Mouse (Mus musculus) intestine, embryonic 16.5 days (tissue): ENCODE results near the gene Specc1. TPM values are rescaled to one million over a fixed set of nuclear protein-coding genes. Genes with fewer than 3 reads are reported as not detected.

Experiments used
- ATAC-seq: fragments of 200-750 bp; cut with Nextera tagmentation; 2 replicates; pipeline ENCODE4 v1.8.0; 2017; ENCODE audit warnings: moderate TSS enrichment, moderate library complexity
- H3K27ac ChIP-seq: fragments of 300-500 bp; sonication (generic); 2 replicates; pipeline ENCODE4 v1.5.1; 2014; ENCODE audit warnings: mild to moderate bottlenecking, low read length
- H3K27me3 ChIP-seq: fragments of 300-500 bp; sonication (generic); replicated peaks from 2 replicates; pipeline ENCODE4 v1.6.1; 2014; ENCODE audit warnings: low read length, control low read depth, mixed read lengths; ENCODE audit not compliant: control insufficient read depth, insufficient read depth
- H3K36me3 ChIP-seq: fragments of 300-500 bp; sonication (generic); 2 replicates; pipeline ENCODE4 v1.6.1; 2014; ENCODE audit warnings: low read length, control low read depth; ENCODE audit not compliant: control insufficient read depth, insufficient read depth
- H3K4me1 ChIP-seq: fragments of 300-500 bp; sonication (generic); 2 replicates; pipeline ENCODE4 v1.6.1; 2014; ENCODE audit warnings: low read length, control low read depth, mixed read lengths; ENCODE audit not compliant: control insufficient read depth, insufficient read depth
- H3K4me2 ChIP-seq: fragments of 300-500 bp; sonication (generic); 2 replicates; pipeline ENCODE4 v1.6.1; 2014; ENCODE audit warnings: low read depth, low read length, control low read depth
- H3K4me3 ChIP-seq: fragments of 300-500 bp; sonication (generic); 2 replicates; pipeline ENCODE4 v1.5.1; 2014; ENCODE audit warnings: mild to moderate bottlenecking, low read length
- H3K9ac ChIP-seq: fragments of 300-500 bp; sonication (generic); 2 replicates; pipeline ENCODE4 v1.6.1; 2014; ENCODE audit warnings: low read depth, low read length
- H3K9me3 ChIP-seq: fragments of 300-500 bp; sonication (generic); 2 replicates; pipeline ENCODE4 v1.6.1; 2016; ENCODE audit warnings: low read length, control low read depth; ENCODE audit not compliant: control insufficient read depth
- WGBS: fragments of 180-500 bp; shearing (Covaris S2); extraction: QIAGEN DNeasy Blood & Tissue Kit; methylation state at CpG from one replicate; pipeline ENCODE4 v1.1.7; 2014; 5-methylcytosine and 5-hydroxymethylcytosine counted together
- polyA plus RNA-seq: library from polyadenylated mRNA; unstranded; fragments of >200 nt; fragmentation: Nextera tagmentation; extraction: Ambion mirVana; gene quantifications from 2 replicates; pipeline ENCODE4 v1.2.1, GENCODE M21; 2015

Gene Specc1
- polyA plus RNA-seq, 1 experiment from 2014 or later: 8.3 TPM

DNA sequence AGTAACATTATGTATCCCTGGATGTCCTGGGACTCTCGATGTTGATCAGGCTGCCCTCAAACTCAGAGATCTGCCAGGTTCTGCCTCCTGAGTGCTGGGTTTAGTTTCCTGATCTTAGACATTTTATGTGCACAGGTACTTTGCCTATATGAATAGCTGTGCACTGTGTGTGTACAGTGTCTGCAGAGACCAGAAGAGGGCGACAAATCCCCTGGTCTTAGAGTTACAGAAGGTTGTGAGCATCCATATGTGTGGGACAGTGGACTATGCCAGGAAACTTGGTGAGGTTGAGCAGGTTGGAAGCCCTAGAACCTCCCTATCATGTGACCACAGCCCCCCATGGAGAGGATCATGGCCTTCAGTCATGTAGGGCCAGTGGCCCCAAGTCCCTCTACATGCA lies 24.7 kb downstream of the Specc1 start:
- Histone ChIP-seq H3K4me1 (no peaks in the 10 kb centered on the region), H3K27ac (no peak overlapping the region), H3K27me3 (no peaks in the 10 kb centered on the region), H3K4me2 (no peak overlapping the region), H3K4me3 (no peak overlapping the region), H3K36me3 (no peaks in the 10 kb centered on the region), H3K9ac (no peak overlapping the region), H3K9me3 (no peaks in the 10 kb centered on the region)
- 74% methylated on average over 2 of the region's 2 CpGs for WGBS
- ATAC-seq: no peak

DNA sequence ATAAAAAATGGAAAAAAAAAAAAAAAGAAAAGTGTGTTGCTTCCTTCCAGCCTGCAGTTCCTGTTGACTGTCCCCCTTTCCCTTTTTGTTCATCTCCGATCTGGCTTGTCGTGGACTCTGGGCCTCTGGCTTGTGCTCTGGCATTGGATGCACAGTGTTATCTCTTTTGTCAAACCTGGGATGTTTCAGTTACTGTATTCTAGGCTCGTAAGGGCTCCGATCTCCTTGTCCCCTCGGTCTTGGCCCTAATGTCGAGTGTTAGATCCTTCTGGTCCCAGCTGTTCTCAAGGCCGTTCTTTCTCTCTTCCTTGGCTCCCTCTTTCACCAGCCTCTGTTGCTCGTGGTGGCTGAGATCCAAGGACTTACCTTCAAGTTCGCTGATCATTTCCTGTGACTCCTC lies 26.3 kb downstream of the Specc1 start:
- H3K27me3 ChIP-seq: no peaks in the 10 kb centered on the region
- H3K27ac ChIP-seq: no peak overlapping the region
- no peak overlapping the region for H3K4me2 ChIP-seq
- WGBS: 81% methylated on average over 9 of the region's 9 CpGs
- H3K9ac ChIP-seq: no peak overlapping the region
- no peak for ATAC-seq
- H3K4me1 ChIP-seq: no peaks in the 10 kb centered on the region
- H3K4me3 ChIP-seq: no peak overlapping the region
- H3K9me3 ChIP-seq: no peaks in the 10 kb centered on the region
- no peaks in the 10 kb centered on the region for H3K36me3 ChIP-seq

DNA sequence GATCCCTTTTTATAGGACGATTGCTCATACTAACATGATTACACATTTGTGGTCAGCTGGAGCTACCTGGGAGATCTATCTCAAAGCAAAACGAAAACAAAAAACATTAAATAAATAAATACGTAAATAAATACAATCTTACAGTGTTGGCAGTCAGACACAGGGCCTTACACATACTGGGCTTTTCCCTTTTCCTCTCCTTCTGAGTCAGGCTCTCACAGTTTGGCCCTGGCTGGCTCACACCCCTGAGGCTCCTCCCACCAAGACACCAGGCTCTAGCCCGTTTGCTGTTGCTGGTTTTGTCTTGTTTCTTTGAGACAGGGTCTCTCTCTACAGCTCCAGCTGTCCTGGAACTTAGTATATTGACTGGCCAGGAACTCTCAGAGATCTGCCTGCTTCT lies 30.4 kb downstream of the Specc1 start:
- H3K36me3 ChIP-seq: no peaks in the 10 kb centered on the region

DNA sequence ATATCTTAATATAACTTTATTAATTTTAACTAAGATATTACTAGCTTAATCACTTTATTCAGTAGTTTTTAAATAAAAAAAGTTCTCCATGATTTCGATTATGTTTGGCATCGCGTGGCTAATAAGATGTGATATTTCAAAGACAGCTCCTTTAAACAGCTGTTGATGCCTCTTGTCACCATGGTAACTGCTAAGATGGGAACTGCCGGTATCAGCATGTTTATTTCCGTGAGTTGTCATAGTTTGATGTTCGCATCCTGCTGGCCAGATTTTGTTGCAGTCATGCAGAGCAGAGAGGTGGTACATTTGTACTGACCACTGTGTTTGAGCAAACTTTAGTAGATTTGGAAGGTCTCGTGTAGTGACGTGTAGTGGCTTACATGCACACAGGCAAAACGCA lies 33.1 kb downstream of the Specc1 start:
- Histone ChIP-seq H3K4me1 (no peaks in the 10 kb centered on the region), H3K27me3 (no peaks in the 10 kb centered on the region), H3K4me2 (no peak overlapping the region), H3K9me3 (no peaks in the 10 kb centered on the region), H3K36me3 (no peaks in the 10 kb centered on the region), H3K4me3 (no peak overlapping the region), H3K27ac (no peak overlapping the region), H3K9ac (no peak overlapping the region)
- no peak for ATAC-seq
- WGBS: 58% methylated on average over 9 of the region's 9 CpGs

More for the DNA sequence above, 30.4 kb downstream of the Specc1 start:
- no peak for ATAC-seq
- 76% methylated on average over 4 of the region's 4 CpGs for WGBS
- no peak overlapping the region for H3K9ac ChIP-seq
- H3K27ac ChIP-seq: no peak overlapping the region
- no peaks in the 10 kb centered on the region for H3K4me1 ChIP-seq
- H3K9me3 ChIP-seq: no peaks in the 10 kb centered on the region
- H3K4me3 ChIP-seq: no peak overlapping the region
- no peaks in the 10 kb centered on the region for H3K27me3 ChIP-seq
- no peak overlapping the region for H3K4me2 ChIP-seq

DNA sequence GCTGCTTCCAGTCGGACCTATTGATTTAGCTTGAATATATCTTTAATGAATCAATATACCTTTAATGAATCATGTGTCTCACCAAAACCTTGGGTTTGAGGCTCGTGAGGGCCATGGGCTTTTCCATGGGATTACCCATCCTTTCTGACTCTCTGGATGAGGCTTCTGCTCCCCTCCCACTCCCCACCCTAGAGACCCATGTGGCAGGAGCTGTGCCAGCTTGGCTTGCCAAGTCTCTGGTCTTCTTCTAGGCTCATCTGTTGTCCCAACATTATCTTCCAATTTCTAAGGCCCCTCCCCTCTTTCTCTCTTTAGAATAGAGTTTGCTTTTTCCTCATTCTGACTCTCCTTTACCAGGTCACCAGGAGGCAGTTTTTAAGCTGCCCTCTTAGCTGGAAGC lies 35.0 kb downstream of the Specc1 start:
- H3K9ac ChIP-seq: no peak overlapping the region
- 69% methylated on average over 2 of the region's 2 CpGs for WGBS
- no peak for ATAC-seq
- H3K4me3 ChIP-seq: no peak overlapping the region
- H3K27me3 ChIP-seq: no peaks in the 10 kb centered on the region
- H3K9me3 ChIP-seq: no peaks in the 10 kb centered on the region
- H3K27ac ChIP-seq: no peak overlapping the region
- H3K36me3 ChIP-seq: no peaks in the 10 kb centered on the region
- H3K4me2 ChIP-seq: no peak overlapping the region
- no peaks in the 10 kb centered on the region for H3K4me1 ChIP-seq

DNA sequence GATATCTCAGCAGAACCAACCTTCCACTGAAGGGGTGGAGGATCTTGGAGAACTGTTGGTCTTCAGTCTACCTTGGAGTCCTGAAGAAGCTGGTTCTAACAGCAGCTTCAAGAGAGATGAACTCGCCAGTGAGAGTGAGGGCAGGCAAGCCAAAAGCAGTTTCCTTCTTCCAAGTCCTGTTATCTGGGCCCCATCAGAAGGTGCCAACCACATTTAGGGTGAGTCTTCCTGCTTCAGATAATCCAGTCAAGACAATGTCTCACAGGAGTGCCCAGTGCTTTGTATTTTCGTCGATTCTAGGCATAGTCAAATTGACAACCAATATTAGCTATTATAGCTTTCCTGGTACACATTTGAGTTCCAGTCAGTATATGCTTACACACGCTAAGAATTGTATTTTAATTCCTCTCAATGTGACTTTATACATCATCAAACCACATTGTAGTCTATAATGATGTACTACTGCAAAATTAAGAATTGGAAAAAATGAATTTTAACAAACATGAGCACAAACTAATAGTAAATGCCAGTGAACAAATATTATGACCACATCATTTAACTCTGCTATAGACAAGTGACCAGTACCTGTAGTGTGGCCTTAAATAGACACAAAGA lies 36.2 kb downstream of the Specc1 start:
- Histone ChIP-seq H3K4me2 (no peak overlapping the region), H3K9ac (no peak overlapping the region), H3K27me3 (no peaks in the 10 kb centered on the region), H3K36me3 (no peaks in the 10 kb centered on the region), H3K9me3 (no peaks in the 10 kb centered on the region), H3K4me3 (no peak overlapping the region), H3K27ac (no peak overlapping the region), H3K4me1 (no peaks in the 10 kb centered on the region)
- no peak for ATAC-seq
- 89% methylated on average over 4 of the region's 4 CpGs for WGBS

DNA sequence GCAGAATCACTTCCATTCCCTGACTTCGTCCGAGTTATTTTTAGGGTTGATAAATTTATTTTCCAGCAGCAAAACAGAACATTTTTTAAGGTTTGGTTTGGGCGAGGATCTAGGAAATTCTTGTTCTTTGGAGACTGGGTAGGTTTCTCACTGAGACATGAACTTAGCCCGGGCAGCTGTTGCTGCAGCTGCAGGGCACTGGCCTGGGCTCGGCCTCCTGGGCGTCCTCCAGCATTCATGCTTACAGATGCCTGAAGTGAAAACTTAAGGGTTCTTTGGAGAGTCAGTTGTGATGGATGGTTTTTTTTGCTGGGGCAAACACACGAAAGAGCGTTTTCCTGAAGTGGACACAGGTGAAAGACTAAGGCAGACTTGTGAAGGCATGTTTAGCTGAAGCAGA lies 42.9 kb downstream of the Specc1 start:
- H3K27ac ChIP-seq: no peak overlapping the region
- no peaks in the 10 kb centered on the region for H3K4me1 ChIP-seq
- H3K36me3 ChIP-seq: no peaks in the 10 kb centered on the region
- H3K4me2 ChIP-seq: no peak overlapping the region
- 83% methylated on average over 8 of the region's 8 CpGs for WGBS
- no peak overlapping the region for H3K4me3 ChIP-seq
- H3K9ac ChIP-seq: no peak overlapping the region
- ATAC-seq: no peak
- no peaks in the 10 kb centered on the region for H3K9me3 ChIP-seq
- H3K27me3 ChIP-seq: no peaks in the 10 kb centered on the region

DNA sequence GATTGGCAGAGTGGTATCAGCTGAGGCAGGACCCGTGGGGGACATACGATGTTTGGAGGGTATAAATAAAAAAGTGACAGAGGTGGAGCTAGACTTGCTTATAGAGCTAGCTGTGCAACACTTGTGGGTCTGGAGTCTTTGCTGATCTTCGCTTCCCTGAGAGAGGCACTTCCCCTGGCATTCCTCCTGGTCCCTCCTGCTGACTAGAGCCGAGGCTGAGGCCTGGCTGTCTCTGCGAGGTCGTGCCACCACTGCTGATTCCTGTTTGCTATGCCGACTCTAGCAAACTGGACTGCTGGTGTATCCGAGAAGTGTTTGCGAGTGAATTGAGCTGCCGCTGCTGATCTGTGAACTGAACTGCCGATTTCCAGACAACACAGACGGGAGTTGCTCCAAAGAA lies 43.5 kb downstream of the Specc1 start:
- no peak for ATAC-seq
- no peaks in the 10 kb centered on the region for H3K9me3 ChIP-seq
- no peaks in the 10 kb centered on the region for H3K27me3 ChIP-seq
- no peak overlapping the region for H3K4me3 ChIP-seq
- H3K4me1 ChIP-seq: peaks cover under 1% of the 10 kb centered on the region; the same call in 1 of the 2 replicates
- 86% methylated on average over 12 of the region's 12 CpGs for WGBS
- no peak overlapping the region for H3K27ac ChIP-seq
- H3K9ac ChIP-seq: no peak overlapping the region
- no peaks in the 10 kb centered on the region for H3K36me3 ChIP-seq
- no peak overlapping the region for H3K4me2 ChIP-seq

DNA sequence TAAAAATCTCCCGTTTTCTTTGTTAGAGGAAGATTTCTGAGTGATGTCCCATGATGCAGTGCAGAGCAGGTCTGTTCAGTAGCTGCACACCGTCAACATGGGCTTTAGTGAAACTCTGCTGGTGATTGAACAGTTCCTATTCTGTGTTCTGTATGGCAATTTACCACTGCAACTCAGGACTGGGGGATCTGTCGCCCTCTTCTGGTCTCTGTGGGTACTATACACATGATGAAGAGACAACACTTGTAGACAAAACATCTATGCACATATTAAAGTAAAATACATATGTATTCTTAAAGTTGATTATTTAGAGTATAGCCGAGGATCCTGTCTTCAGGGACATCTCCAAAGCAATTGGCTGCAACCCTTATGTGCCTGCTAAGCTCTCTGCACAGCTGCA lies 45.4 kb downstream of the Specc1 start:
- WGBS: 77% methylated on average over 4 of the region's 4 CpGs
- H3K9me3 ChIP-seq: no peaks in the 10 kb centered on the region
- H3K4me2 ChIP-seq: no peak overlapping the region
- H3K4me3 ChIP-seq: no peak overlapping the region
- ATAC-seq: no peak
- no peaks in the 10 kb centered on the region for H3K27me3 ChIP-seq
- H3K4me1 ChIP-seq: peaks cover 7% of the 10 kb centered on the region; the same call in 1 of the 2 replicates
- no peak overlapping the region for H3K27ac ChIP-seq
- no peaks in the 10 kb centered on the region for H3K36me3 ChIP-seq
- no peak overlapping the region for H3K9ac ChIP-seq

DNA sequence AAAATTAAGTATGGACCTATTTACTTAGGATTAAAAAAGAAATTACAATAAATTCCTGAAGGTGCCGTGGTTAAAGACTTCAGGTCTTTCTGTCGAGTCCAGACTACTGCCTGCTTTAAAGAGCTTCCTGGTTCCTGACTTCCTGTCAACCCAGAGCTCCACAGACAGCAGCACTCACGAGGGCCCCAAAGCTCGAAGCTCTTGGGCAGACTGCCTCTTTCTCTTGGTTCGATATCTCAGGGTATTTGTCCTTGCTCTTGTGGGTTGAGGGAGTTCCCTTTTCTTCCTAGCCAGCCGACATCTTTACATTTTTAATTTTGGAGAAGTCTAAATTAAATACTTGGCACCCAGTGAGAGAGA lies 48.3 kb downstream of the Specc1 start:
- H3K27ac ChIP-seq: no peak overlapping the region; the same call in 1 of the 2 replicates
- 40% methylated on average over 6 of the region's 6 CpGs for WGBS

More for the DNA sequence above, 48.3 kb downstream of the Specc1 start:
- ATAC-seq: no peak
- no peak overlapping the region for H3K4me2 ChIP-seq
- H3K4me3 ChIP-seq: no peak overlapping the region
- no peak overlapping the region for H3K9ac ChIP-seq
- H3K27me3 ChIP-seq: no peaks in the 10 kb centered on the region
- no peaks in the 10 kb centered on the region for H3K9me3 ChIP-seq
- H3K4me1 ChIP-seq: peaks cover 7% of the 10 kb centered on the region; the same call in 1 of the 2 replicates
- no peaks in the 10 kb centered on the region for H3K36me3 ChIP-seq
